Mouse (Mus musculus): Measurements from ENCODE around the gene Mroh2a.

DNA sequence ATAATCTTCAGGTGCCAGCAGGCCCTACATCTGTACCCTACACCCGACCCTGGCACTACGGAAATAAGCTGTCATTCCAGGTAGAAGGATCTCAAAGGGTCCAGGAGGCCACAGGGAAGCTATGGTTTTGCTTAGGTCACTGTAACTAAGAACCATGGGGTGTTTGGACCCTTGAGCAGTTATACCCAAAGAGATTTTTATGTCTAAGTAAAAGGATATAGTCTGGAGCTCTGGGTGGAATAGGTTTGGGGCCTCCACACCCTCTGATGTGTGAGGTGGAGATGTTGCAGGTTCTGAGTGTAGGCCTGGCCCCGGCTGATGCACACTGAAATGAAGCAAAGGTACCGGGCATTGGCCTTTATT is 7.4 kb downstream of the Mroh2a start:
- TF ChIP-seq CTCF (IDR thresholded peaks at IDR 0.05; ENCODE audit: extremely low read depth, insufficient read depth, insufficient read length, insufficient replicate concordance) (no peak), POLR2A (IDR thresholded peaks at IDR 0.05; ENCODE audit: low read depth, low read length) (no peak)
